Mouse (Mus musculus): Measurements from ENCODE around the gene Olfr237-ps1.
"Not testable (repeated sequence)": the region's sequence is repeated elsewhere in the genome, so short reads cannot be mapped to it uniquely, and the experiment has no call there.

Gene Olfr237-ps1

GRCm38 (mm10) chr6:43146267-43146666 is at the start of gene Olfr237-ps1:
Olfr237-ps1 (plus strand) TSS chr6:43146567.
- not testable (repeated sequence) for DNase-seq (ENCODE audit: low spot score in 2 of 2)

GRCm38 (mm10) chr6:43106069-43106468 is 40.3 kb upstream of the Olfr237-ps1 start, which contains the start of gene Olfr441:
Olfr441 (plus strand) TSS chr6:43106369.
- DNase-seq (ENCODE audit: low spot score in 2 of 2): not testable (repeated sequence)

- DNase-seq (ENCODE audit: low spot score in 2 of 2): no peak
These were observed 13.1 kb downstream of the Olfr237-ps1 start for GRCm38 (mm10) chr6:43159502-43159901.

- no peak for DNase-seq (ENCODE audit: low spot score in 2 of 2)
These were observed 16.6 kb downstream of the Olfr237-ps1 start, which contains the start of gene Olfr437 for GRCm38 (mm10) chr6:43162982-43163381. Olfr437 (plus strand) TSS chr6:43163282.

GRCm38 (mm10) chr6:43167246-43167645 is 20.9 kb downstream of the Olfr237-ps1 start:
- no peak for DNase-seq (ENCODE audit: low spot score in 2 of 2)

GRCm38 (mm10) chr6:43171840-43172239 is 25.5 kb downstream of the Olfr237-ps1 start, which contains the start of gene Olfr13:
Olfr13 (plus strand) TSS chr6:43172140.
- no peak for DNase-seq (ENCODE audit: low spot score in 2 of 2)

GRCm38 (mm10) chr6:43178129-43178528 is 31.8 kb downstream of the Olfr237-ps1 start:
- DNase-seq (ENCODE audit: low spot score in 2 of 2): no peak

GRCm38 (mm10) chr6:43178584-43179501 is 32.5 kb downstream of the Olfr237-ps1 start:
- no peak for DNase-seq (ENCODE audit: low spot score in 2 of 2)

- DNase-seq (ENCODE audit: low spot score in 2 of 2): no peak
These were observed 44.6 kb downstream of the Olfr237-ps1 start for GRCm38 (mm10) chr6:43190986-43191385.

- DNase-seq (ENCODE audit: low spot score in 2 of 2): no peak
These were observed 50.4 kb downstream of the Olfr237-ps1 start, which contains the start of gene Olfr435 for GRCm38 (mm10) chr6:43196781-43197180. Olfr435 (plus strand) TSS chr6:43197146.

- no peak for DNase-seq (ENCODE audit: low spot score in 2 of 2)
These were observed 51.7 kb downstream of the Olfr237-ps1 start for GRCm38 (mm10) chr6:43198094-43198493.

GRCm38 (mm10) chr6:43202786-43203185 is 56.4 kb downstream of the Olfr237-ps1 start:
- no peak for DNase-seq (ENCODE audit: low spot score in 2 of 2)

GRCm38 (mm10) chr6:43205355-43205754 is 59.0 kb downstream of the Olfr237-ps1 start:
- DNase-seq (ENCODE audit: low spot score in 2 of 2): no peak
